Mouse (Mus musculus) gastrocnemius, postnatal 25 days (tissue): ENCODE measurements at regions not wholly inside any gene's neighbourhood (a gene's known extent, or its start where the extent isn't known, plus 50 kb on each side); places are given as distances from the start of the nearest gene placed in this dataset.

Experiments used
- DNase-seq: peaks from one replicate; pipeline ENCODE4 v3.0.0; 2022

DNA sequence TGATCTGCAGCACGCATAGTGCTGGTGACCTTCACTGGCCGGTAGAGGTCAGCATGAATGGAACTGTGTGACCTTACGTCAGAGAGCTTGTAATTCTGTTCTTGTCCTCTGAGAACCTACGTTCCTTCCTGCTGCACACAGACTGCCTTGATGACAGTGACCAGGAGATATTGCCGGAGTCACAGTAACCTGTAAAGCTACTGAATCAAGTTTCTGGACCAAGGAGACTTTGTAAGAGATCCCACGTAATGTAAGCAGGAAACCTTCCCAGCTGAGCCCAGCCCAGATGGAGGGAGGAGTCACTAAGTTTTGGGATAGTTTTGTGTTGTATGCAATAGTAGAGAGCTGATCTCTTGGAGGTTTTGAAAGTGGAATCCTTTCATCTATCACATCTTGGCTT lies 117.4 kb upstream of the Lyplal1 start:
- no peak for DNase-seq

DNA sequence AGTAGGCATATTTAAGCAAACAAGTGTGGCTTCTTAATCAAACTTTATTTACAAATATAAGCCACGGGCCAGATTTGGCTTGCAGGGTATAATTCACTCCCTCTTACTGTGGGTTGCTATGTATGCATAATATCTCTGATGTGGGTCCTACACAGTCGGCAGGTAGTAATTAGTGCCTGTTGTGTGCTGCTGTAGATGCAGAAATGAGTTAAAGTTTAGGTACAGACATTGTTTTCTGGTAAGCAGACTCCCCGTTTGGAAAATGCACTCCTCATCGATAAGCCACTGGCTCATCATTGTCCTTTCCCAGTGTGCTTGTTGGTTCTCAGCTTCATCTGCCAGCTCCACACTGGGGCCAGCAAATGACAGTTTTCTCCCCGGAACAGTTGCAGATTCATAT lies 113.4 kb upstream of the Lyplal1 start:
- no peak for DNase-seq

DNA sequence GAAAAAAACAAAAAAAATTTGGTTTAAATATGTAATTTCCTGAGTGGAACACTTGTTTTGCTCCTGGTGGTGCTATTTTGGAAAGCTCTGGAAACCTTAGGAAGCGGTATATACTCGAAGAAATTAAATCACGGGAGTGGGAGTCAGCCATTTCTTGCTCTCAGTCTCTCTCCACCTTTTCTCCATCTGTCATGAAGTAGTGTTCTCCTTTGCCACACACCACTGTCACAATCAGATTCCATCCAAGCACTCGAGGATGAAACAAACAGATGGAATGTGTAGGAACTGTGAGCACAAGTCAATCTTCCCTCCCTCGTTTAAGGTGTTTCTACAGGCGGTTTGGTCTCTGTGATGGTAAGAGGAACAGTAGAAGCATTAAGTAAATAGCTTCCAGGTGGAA lies 112.7 kb upstream of the Lyplal1 start:
- DNase-seq: no peak

DNA sequence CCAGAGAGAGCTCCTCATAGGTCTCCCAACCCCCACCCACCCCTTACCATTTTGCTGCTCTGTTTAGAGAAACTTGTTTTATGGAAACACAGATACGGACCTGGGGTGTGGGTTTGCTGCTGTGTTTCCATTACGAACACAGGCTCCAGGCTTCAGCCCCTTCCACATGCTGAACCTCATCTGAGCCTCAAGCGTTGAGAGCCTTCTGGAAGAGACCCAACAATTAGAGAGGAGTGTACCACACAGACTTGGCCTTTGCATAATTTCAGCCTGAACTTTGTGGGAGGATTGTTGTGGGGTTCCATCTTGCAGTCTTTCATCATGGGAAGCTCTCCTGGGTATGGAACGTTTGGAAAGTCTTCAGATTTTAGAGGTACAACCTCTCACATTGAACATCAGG lies 111.3 kb upstream of the Lyplal1 start:
- no peak for DNase-seq

DNA sequence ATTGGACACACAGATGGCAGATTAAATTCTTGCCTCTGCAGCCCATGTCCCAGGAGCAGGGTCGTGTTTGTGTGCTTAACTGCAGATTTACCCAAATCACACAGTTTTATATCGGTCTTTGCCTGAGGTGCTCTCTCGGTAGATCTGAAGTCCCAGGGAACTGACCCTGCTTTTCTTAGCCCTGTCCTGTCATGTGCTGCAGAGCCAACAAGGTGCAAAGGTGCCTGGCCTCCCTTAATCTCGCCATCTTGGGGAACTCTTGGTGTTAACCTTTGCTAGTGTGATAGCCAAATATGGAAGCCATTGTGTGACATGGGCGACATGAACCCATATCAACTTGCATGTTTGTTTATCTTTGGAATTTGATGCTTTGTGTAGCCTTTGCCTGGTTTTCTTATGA lies 107.1 kb upstream of the Lyplal1 start:
- DNase-seq: no peak

DNA sequence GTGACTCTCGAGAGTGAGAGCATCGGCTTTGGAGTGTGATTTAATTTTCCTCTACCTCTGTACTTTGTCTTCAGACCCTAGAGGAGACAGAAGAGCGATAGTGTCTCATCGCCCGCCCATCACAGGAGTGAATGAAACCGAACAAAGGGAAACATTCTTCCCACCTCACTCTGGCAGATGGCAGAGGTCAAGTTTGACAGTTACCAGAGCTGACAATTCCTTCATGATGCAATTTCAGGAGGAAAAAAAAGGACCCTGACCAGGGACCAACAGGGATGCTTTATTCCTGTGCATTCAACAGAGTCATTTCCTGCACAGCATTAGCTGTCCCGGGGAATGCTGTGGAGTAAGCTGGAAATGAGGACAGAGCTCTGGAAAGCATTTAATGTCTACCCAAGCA lies 106.3 kb upstream of the Lyplal1 start:
- no peak for DNase-seq

DNA sequence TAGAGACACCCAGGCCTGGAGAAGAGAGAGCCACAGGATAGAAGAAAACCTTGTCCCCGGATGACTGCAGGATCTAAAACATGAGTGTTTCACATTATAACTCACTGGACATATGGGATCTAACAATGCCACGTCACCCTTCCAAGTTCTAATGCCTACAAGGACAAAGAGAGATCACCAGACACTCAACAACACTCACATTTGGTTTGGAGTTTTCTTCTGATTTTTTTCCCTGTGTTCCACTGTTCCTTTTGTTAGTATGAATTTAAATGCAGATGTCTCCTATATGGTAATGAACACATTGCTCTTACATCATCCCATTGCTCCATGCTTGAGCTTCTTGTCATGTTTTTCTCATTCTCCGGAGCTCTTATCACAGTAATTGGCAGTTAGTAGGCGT lies 101.9 kb upstream of the Lyplal1 start:
- DNase-seq: no peak

DNA sequence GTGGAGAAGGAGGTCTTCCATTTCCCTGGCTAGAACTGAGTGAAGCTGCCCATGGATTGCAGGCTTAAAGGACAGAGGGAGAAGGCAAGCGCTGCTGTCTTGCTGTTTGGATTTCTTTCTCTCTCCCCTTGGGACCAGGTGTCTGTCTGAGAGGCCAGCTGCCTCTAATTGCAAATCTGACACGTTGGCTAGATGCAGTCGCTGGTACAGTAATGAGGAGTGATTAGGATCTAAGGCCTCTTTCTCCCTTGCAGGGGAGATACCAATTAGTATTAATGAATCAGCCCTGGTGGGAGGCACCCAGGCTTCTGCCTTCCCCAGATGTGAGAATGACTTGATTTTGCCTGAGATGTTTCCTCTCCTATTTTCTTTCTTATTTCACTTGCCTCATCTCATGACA lies 100.1 kb upstream of the Lyplal1 start:
- no peak for DNase-seq

DNA sequence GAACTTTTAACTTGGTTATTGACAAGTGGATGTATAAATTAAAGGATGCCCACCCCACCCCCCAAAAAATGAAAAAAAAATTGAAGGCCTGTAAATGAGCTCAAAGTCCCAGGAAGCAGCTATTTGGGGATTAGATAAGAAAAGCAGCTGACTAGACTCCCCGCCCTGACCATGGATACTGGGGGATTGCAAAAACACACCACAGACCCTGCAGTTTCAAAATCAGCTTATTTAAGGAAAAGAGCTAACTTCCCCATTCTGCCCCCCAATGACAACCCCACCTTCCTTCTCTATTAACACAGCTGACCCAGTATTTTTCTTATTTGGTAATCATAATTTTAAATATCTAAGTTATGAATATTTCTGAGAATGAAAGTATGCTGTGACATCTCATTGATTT lies 87.0 kb upstream of the Lyplal1 start:
- DNase-seq: no peak

DNA sequence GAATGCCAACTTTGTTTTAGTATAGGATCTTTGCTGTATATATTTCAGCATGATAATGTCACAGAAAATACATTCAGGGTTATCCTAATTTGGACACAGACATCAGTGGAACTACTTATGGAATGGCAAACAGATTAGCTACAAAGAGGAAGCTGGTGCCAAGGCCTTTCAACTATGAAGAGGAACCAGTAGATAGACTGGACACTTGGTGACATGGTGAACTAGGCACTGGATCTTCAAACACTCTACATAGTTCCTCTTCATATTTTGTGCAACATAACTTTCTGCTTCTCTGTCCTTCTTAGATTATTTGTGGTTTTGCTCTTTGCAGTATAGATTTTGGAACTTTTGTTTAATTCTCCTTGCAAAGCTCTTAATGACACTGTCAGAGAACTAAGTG lies 85.4 kb upstream of the Lyplal1 start:
- DNase-seq: no peak

DNA sequence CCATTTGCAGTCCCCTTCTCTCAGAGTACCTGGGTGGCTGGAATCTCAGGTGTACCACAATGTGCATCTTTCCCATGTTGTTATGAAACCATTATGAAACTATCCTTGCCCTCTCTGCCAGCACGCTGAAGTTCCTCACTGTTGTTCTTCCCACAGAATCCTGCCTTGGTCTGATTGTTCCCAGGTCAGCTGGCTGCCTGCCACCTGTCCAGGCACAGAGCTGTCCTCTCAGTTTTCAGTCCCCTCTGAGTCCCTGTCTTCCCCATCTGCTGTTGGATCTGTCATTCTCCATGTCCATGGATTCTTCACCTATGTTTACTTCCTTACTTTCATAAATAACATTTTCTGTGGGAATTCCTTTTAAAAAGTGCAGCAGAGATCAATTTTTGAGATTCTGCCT lies 81.3 kb upstream of the Lyplal1 start:
- DNase-seq: no peak

DNA sequence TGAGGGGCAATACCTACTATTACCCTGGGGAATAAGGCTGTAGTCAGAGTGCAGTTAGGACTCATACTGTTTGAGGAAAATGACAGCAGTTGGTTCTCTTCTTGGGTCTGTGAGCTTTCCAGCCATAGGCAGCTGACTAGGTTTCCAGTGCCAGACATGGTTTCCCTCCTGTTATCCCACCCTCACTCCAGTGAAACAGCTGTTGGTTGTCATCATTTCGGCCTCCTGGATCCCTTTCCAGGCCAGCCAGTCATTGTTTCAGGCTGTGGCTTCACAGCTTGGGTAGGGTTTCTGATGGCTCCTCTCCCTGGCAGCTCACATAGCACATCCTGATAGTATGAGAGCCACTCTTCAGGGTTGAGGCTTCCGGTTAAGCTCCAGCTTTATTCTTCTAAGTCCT lies 79.9 kb upstream of the Lyplal1 start:
- no peak for DNase-seq

DNA sequence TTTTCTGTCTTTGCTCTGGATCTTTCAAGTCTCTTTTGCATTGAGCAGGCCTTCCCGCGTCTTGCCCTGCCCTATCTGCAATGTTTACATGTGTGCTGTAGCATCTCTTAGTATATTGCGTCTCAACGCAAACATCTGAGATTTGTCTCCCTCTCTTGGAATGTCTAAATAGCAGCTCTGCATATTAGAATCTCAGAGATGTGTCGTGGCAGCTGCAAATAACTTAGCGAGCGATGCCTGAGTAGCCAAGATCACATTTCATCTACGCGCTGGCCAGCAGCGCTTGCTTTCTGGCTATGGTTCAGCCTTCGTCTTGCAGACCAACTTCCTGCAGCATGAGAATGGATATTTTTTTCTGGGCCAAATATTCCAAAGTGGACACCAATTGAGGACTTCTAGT lies 72.3 kb upstream of the Lyplal1 start:
- peak; percentile 67 for DNase-seq

DNA sequence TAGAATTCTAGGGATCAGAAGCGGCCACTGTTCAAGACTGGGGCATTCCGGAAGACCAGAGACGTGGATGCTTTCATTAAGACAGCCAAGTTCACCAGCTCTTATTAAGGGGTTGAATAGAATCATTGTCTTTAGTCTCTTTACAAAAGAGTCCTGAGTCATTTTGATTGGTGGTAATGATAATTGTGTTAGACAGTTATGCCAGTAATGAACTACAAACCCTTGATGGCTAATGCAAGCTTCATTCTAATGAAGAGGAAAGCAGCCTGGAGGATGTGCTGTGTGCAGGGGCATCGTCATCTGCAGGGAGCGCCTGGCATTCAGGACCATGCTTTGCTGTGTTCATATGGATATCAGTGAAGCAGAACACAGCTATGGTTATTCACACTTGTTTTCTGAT lies 70.3 kb upstream of the Lyplal1 start:
- no peak for DNase-seq

DNA sequence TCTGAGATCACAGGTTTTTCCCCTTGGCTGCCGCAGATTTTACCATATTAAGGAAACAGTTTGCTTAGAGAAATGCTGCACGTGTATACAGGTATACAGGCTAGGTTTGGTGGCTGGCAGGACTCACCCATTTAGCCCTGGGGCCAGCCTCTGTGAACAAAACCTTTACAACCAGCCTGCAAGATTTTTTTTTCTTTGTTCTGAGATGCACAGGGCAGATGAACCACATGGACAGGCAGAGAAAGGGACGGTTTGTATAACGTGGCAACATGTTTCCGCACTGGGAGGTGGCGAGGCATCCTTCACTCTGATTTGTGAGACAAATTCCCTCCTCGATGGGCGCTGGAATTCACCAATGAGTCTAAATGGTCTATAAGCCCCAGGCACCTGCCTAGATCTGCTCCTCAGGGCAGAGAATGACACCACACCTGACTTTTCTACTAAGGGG lies 66.1 kb upstream of the Lyplal1 start:
- DNase-seq: no peak

DNA sequence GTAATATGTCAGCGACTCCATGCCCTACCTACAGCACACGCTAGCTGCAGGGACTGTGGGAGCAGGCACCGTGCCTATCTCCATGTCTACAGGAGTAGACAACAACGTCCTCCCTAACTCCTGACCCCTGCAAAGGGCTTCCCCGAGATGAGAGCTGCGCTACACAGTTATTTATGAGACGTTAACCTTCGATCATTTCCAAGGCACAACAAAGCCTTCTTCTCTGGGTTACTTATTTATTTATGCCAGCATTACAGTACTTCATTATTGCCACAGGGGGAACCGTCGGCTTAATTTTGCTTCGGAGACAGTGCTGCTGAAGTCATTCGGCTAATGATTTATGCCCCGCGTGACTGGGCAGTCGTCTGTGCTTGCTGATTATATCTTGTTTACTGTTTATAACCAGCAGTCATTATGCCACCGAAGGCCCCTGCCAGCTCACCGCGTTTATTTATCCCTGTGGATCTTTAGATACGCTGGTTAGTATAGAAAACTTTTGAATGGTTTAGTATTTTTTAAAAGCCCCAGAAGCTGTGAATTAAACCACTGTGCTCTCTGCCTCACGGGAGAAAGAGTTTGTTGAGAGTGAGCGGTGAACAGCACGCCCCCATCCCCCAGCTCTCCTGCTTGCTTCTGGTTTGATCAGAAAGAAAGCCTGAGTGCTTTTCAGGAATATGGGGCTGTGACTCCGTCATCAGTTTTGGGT lies 65.5 kb upstream of the Lyplal1 start:
- DNase-seq: peak; percentile 31

DNA sequence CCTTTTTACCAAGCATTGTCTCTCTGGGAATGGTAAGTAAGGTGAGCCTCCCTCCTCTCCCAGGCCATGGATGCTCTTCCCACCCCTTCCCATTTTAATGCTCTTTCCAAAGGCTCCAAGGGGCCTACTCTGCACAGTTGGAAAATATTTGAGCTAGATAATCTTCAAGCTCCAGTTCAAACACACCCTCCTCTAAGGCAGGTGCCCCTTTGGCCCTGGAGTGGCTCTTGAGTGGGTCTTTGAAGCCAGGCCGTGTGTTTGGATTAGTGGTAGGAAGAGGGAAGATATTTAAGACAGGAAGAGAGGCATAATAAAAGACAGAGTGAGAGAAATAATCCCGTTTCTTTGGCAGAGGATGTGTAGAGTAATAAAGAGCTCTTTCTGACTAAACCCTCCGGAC lies 59.9 kb upstream of the Lyplal1 start:
- DNase-seq: no peak

DNA sequence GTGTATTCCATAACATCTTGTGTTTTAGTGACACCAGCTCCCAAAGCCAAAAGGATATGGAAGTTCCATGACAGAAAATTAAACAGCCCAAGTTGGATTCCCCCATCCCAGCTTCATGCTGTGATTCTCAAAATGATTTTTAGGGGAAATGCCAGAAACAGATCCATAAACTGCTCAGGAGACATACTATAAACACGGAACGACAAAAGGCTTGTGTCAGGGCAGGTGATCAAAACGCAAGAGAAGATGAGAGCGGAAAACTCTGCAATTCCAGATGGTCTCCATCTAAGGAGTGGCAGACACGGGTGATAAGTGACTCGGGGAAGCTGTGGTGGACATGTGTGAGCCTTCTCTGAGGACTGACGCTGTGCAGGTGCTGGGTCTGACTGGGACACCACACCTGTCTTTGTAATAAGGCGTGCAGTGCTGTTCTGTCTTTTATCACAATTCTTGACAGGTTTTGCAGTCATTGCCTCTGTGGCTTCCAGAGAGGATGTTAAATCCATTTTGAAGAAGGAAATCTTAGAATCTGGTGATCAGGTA lies 56.4 kb upstream of the Lyplal1 start:
- DNase-seq: no peak

DNA sequence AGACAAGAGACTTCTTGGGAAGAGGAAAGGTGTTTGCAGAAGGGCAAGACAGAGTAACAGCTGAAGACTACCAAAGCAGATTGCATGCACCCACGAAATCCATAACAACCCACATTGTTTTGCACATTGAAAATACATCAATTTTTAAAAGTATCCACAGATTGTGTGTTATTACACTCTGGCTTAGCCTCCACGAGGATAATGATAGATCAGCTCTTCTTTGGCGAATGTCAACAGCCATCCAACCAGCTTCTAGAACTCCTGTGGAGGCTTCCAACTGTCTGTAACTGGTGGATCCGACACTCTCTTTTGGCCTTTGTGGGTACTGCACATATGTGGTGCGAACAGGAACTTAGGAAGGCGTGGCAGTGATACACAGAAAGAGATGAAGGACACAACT lies 54.6 kb upstream of the Lyplal1 start:
- DNase-seq: no peak
